Mouse (Mus musculus): ENCODE results near the gene Sh3pxd2a. TPM values are rescaled to one million over a fixed set of nuclear protein-coding genes. Genes with fewer than 3 reads are reported as not detected.
A peak's percentile ranks its signal among the peaks of the same experiment; 100 is the strongest.

Gene Sh3pxd2a
- total and polyA plus RNA-seq, 3 experiments, result 1.3 to 4.6 (median 3.2) TPM

DNA sequence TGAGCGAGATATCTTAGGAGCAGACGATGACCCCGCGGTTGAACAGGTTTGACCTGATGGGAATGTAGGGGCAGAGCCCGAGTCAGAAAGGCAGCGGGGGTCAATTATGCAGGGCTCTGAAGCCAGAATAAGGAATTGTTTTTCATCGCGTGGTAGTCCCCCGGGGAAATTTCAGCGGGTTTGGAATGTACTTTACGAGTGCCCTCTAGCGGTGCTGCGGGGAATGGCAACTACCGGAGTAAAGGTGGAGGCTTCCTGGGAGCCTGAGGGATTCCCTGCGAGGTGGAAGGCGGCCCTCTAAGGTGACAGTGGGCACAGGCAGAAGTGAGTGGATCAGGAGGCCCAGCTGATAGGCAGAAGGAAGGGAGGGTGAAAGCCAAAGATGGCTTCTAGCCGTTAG, 125.0 kb downstream of the Sh3pxd2a start:
- Histone ChIP-seq H3K4me3 (replicated peaks in 1 of 3; ENCODE audit: low read depth in 2 of 3, low read length in 2 of 3, poor library complexity in 1 of 3) (no peak overlapping the region), H3K9ac (ENCODE audit: insufficient read depth, low read depth) (no peak overlapping the region), H3K27me3 (replicated peaks) (no peaks in the 10 kb centered on the region), H3K9me3 (replicated peaks; ENCODE audit: low read length) (no peaks in the 10 kb centered on the region), H3K27ac (ENCODE audit: insufficient read depth, low read depth) (no peak overlapping the region), H3K4me1 (ENCODE audit: control insufficient read depth in 1 of 2, insufficient read depth in 2 of 2) (peaks cover 0 to 4% of the 10 kb centered on the region in 2 experiments; a peak in 2 of 4 replicates), H3K36me3 (replicated peaks in 1 of 2; ENCODE audit: control insufficient read depth in 1 of 2, insufficient read depth in 1 of 2, low read length in 1 of 2) (peaks cover 0 to 20% of the 10 kb centered on the region in 2 experiments), H3K4me2 (ENCODE audit: insufficient read depth, low read depth, poor library complexity, severe bottlenecking) (peak overlapping the region; percentile 5; the same call in 1 of the 2 replicates), H3K79me2 (replicated peaks; ENCODE audit: control insufficient read depth, extremely low read depth, insufficient read depth, poor library complexity, severe bottlenecking) (no peaks in the 10 kb centered on the region)
- dilution Hi-C loops (cut with MboI; ENCODE audit: extremely low pct_ligation_motif_present, extremely low pct_unique_long_range_greater_than_20kb, low sequenced_read_pairs), result no loop called here
- TF ChIP-seq CTCF (conservative IDR thresholded peaks at IDR 0.05 in 1 of 2, IDR thresholded peaks at IDR 0.05 in 1 of 2; ENCODE audit: low read depth in 2 of 2, low read length in 2 of 2), result peak; percentile 85 to 90
- TF ChIP-seq POLR2A (IDR thresholded peaks at IDR 0.05; ENCODE audit: low read depth, low read length), result no peak
- TF ChIP-seq USF2 (conservative IDR thresholded peaks at IDR 0.05; ENCODE audit: low read depth, low read length), result no peak
- no peak for TF ChIP-seq TCF12 (IDR thresholded peaks at IDR 0.05; ENCODE audit: low read depth, low read length)
- no peak for TF ChIP-seq MAFK (IDR thresholded peaks at IDR 0.05; ENCODE audit: insufficient replicate concordance, low read length)
- no peak for TF ChIP-seq ZKSCAN1 (IDR thresholded peaks at IDR 0.05; ENCODE audit: borderline replicate concordance, low read depth, low read length)
- TF ChIP-seq ZC3H11A (IDR thresholded peaks at IDR 0.05; ENCODE audit: low read depth, low read length), result peak; percentile 13; the same call in 1 of the 2 replicates
- TF ChIP-seq SIN3A (IDR thresholded peaks at IDR 0.05; ENCODE audit: low read length), result no peak
- peak; percentile 77 for TF ChIP-seq RAD21 (IDR thresholded peaks at IDR 0.05; ENCODE audit: low read depth, low read length)
- no peak for TF ChIP-seq KAT2A (IDR thresholded peaks at IDR 0.05; ENCODE audit: insufficient replicate concordance, low read length)
- TF ChIP-seq UBTF (IDR thresholded peaks at IDR 0.05; ENCODE audit: low read depth, low read length), result no peak
- TF ChIP-seq IRF4 (IDR thresholded peaks at IDR 0.05; ENCODE audit: low read depth, low read length), result peak; percentile 44; the same call in 1 of the 2 replicates
- peak; percentile 20; the same call in 1 of the 2 replicates for TF ChIP-seq ELF1 (IDR thresholded peaks at IDR 0.05; ENCODE audit: low read depth, low read length)
- peak; percentile 19; the same call in 1 of the 2 replicates for TF ChIP-seq NELFE (IDR thresholded peaks at IDR 0.05; ENCODE audit: low read depth, low read length)
- no peak for TF ChIP-seq GABPA (IDR thresholded peaks at IDR 0.05; ENCODE audit: insufficient replicate concordance, low read depth, low read length)
- TF ChIP-seq CHD2 (IDR thresholded peaks at IDR 0.05; ENCODE audit: low read length), result no peak
- no peak for TF ChIP-seq NRF1 (IDR thresholded peaks at IDR 0.05; ENCODE audit: low read depth, low read length)
- TF ChIP-seq SMC3 (IDR thresholded peaks at IDR 0.05; ENCODE audit: low read depth, low read length), result peak; percentile 70
- no peak for TF ChIP-seq MEF2A (IDR thresholded peaks at IDR 0.05; ENCODE audit: borderline replicate concordance, low read depth, low read length)
- no peak for TF ChIP-seq ETS1 (conservative IDR thresholded peaks at IDR 0.05; ENCODE audit: low read depth, low read length)
- TF ChIP-seq USF1 (IDR thresholded peaks at IDR 0.05; ENCODE audit: low read depth, low read length), result no peak
- TF ChIP-seq JUN (IDR thresholded peaks at IDR 0.05; ENCODE audit: insufficient read depth, low read depth, low read length), result no peak
- no peak for TF ChIP-seq POLR2AphosphoS2 (IDR thresholded peaks at IDR 0.05; ENCODE audit: low read depth, low read length)
- DNase-seq (ENCODE audit: extremely low read depth), result peak; percentile 61
- in situ Hi-C loops (cut with MboI; ENCODE audit: low pct_ligation_motif_present, low pct_unique_long_range_greater_than_20kb, low sequenced_read_pairs), result no loop called here

All from CH12.LX (cell line).